In the genomic region with DNA sequence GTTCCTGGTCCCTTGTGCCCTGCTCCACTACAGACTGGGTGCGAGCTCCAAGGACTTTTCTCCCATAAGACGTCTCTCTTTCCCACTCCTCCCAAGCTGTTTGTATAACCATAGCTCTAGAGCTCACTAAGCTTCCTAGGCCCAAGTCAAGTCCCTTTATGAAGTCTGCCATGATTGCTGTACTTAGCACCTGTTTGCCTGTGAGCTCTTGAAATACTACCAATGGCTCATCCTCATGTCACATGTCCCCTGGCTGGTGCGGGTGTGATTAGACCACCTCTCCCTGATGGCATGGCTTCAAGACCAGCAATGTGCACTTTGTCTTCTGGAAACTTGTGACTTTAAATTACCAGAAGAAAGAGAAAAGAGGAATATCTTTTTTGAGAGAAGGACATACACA, we compare ENCODE assay signal across 18 mouse cellular contexts. TPM values are rescaled to one million over a fixed set of nuclear protein-coding genes. Genes with fewer than 3 reads are reported as not detected.
DNase-seq lines count a peak whose midpoint lies in the region; ATAC-seq and TF ChIP-seq lines count a peak whose summit lies in the region.
"Had no signal": no experiment of that assay in that cellular context is flagged by ENCODE, and none has a peak within 500 bp of the region (broad histone marks: within the 10 kb centered on the region; RNA-seq: fewer than 3 reads in every experiment).

No protein-coding gene starts in this region.

- WGBS in intestine, embryonic 14.5 days: 85% methylated on average over 3 of the region's 3 CpGs
- WGBS in intestine, postnatal 0 days: 90% methylated on average over 3 of the region's 3 CpGs
- 77% methylated on average over 3 of the region's 3 CpGs for WGBS in midbrain, embryonic 10.5 days
- WGBS in midbrain, embryonic 11.5 days: 78% methylated on average over 3 of the region's 3 CpGs
- WGBS in stomach, embryonic 16.5 days: 77% methylated on average over 3 of the region's 3 CpGs

- DNase-seq in gastrocnemius, adult 2 months: no peak
- DNase-seq in gastrocnemius, postnatal 4 days (ENCODE audit: low spot score in 2 of 2): no peak
- DNase-seq in intestine, embryonic 14.5 days (ENCODE audit: low spot score): no peak
- DNase-seq in midbrain, embryonic 10.5 days (ENCODE audit: low spot score): no peak
- no peak for DNase-seq in midbrain, embryonic 11.5 days (ENCODE audit: low spot score, missing footprints)
- no peak for DNase-seq in adipocyte (ENCODE audit: low spot score)
- DNase-seq: adrenal gland, postnatal 25 days; cerebellum, adult 9-11 months; forebrain, postnatal 0 days; thymus, postnatal 14 days had no signal

- no peaks in the 10 kb centered on the region for H3K27me3 ChIP-seq in intestine, embryonic 14.5 days (replicated peaks; ENCODE audit: control insufficient read depth, insufficient read depth, low read length)
- H3K27me3 ChIP-seq in intestine, postnatal 0 days (replicated peaks; ENCODE audit: control insufficient read depth, insufficient read depth, low read length): no peaks in the 10 kb centered on the region
- H3K27me3 ChIP-seq in midbrain, embryonic 10.5 days (ENCODE audit: low read depth, poor library complexity, severe bottlenecking): no peaks in the 10 kb centered on the region
- no peaks in the 10 kb centered on the region for H3K27me3 ChIP-seq in midbrain, embryonic 11.5 days (ENCODE audit: control insufficient read depth, insufficient read depth, low read length)
- no peaks in the 10 kb centered on the region for H3K27me3 ChIP-seq in stomach, embryonic 16.5 days (ENCODE audit: control insufficient read depth, insufficient read depth, low read length)

- no peak overlapping the region for H3K4me2 ChIP-seq in intestine, embryonic 14.5 days (ENCODE audit: low read length)
- no peak overlapping the region for H3K4me2 ChIP-seq in intestine, postnatal 0 days (replicated peaks; ENCODE audit: low read depth)
- no peak overlapping the region for H3K4me2 ChIP-seq in midbrain, embryonic 11.5 days
- H3K4me2 ChIP-seq in stomach, embryonic 16.5 days (ENCODE audit: low read depth, low read length): no peak overlapping the region

- H3K4me3 ChIP-seq in gastrocnemius, adult 2 months: no peak overlapping the region
- H3K4me3 ChIP-seq in intestine, embryonic 14.5 days (ENCODE audit: low read depth, low read length): no peak overlapping the region
- no peak overlapping the region for H3K4me3 ChIP-seq in intestine, postnatal 0 days (ENCODE audit: low read depth, low read length)
- no peak overlapping the region for H3K4me3 ChIP-seq in midbrain, embryonic 10.5 days
- no peak overlapping the region for H3K4me3 ChIP-seq in midbrain, embryonic 11.5 days (ENCODE audit: low read depth, low read length)
- H3K4me3 ChIP-seq in stomach, embryonic 16.5 days (replicated peaks; ENCODE audit: low read length): no peak overlapping the region
- H3K4me3 ChIP-seq: erythroblast, embryonic 14.5 days had no signal

- no peak for TF ChIP-seq CTCF in gastrocnemius, adult 2 months (IDR thresholded peaks at IDR 0.05)
- no peak for TF ChIP-seq CTCF in intestine, postnatal 0 days (IDR thresholded peaks at IDR 0.05; ENCODE audit: low read depth)

- H3K9me3 ChIP-seq in intestine, embryonic 14.5 days (ENCODE audit: control insufficient read depth, low read length): no peaks in the 10 kb centered on the region
- H3K9me3 ChIP-seq in intestine, postnatal 0 days (ENCODE audit: control insufficient read depth): no peaks in the 10 kb centered on the region
- H3K9me3 ChIP-seq in midbrain, embryonic 10.5 days (replicated peaks): no peaks in the 10 kb centered on the region
- no peaks in the 10 kb centered on the region for H3K9me3 ChIP-seq in midbrain, embryonic 11.5 days (ENCODE audit: control insufficient read depth, low read length)
- no peaks in the 10 kb centered on the region for H3K9me3 ChIP-seq in stomach, embryonic 16.5 days (replicated peaks; ENCODE audit: control insufficient read depth, low read length)

- ATAC-seq in intestine, embryonic 14.5 days (replicated peaks; ENCODE audit: low FRiP score, low TSS enrichment, low read depth): no peak
- no peak for ATAC-seq in intestine, postnatal 0 days
- ATAC-seq in midbrain, embryonic 11.5 days (ENCODE audit: low FRiP score): no peak
- ATAC-seq in stomach, embryonic 16.5 days (ENCODE audit: insufficient read depth, low FRiP score): no peak
- ATAC-seq: inflammation-experienced regulatory T-cells, adult 6 months had no signal

- intact Hi-C loops in gastrocnemius, adult 2 months (cut with DNase I): no loop called here

- peak overlapping the region; percentile 85 for H3K27ac ChIP-seq in gastrocnemius, adult 2 months
- peak overlapping the region; percentile 84; the same call in 1 of the 2 replicates for H3K27ac ChIP-seq in intestine, embryonic 14.5 days (ENCODE audit: low read depth)
- no peak overlapping the region for H3K27ac ChIP-seq in intestine, postnatal 0 days (ENCODE audit: low read depth, low read length)
- peak overlapping the region; percentile 88 for H3K27ac ChIP-seq in midbrain, embryonic 10.5 days (replicated peaks)
- H3K27ac ChIP-seq in midbrain, embryonic 11.5 days (ENCODE audit: low read depth, low read length): no peak overlapping the region; the same call in 1 of the 2 replicates
- peak overlapping the region; percentile 89; the same call in 1 of the 2 replicates for H3K27ac ChIP-seq in stomach, embryonic 16.5 days (ENCODE audit: low read length)

- no peak overlapping the region for H3K9ac ChIP-seq in intestine, embryonic 14.5 days (ENCODE audit: low read length)
- no peak overlapping the region for H3K9ac ChIP-seq in intestine, postnatal 0 days (ENCODE audit: low read depth, low read length)
- no peak overlapping the region for H3K9ac ChIP-seq in midbrain, embryonic 11.5 days (ENCODE audit: low read length)
- H3K9ac ChIP-seq in stomach, embryonic 16.5 days (ENCODE audit: low read length): no peak overlapping the region
- H3K9ac ChIP-seq: forebrain, postnatal 0 days had no signal

- H3K36me3 ChIP-seq in intestine, embryonic 14.5 days (ENCODE audit: control insufficient read depth, insufficient read depth, low read length): no peaks in the 10 kb centered on the region
- H3K36me3 ChIP-seq in intestine, postnatal 0 days (ENCODE audit: control insufficient read depth, insufficient read depth): no peaks in the 10 kb centered on the region
- H3K36me3 ChIP-seq in midbrain, embryonic 10.5 days: no peaks in the 10 kb centered on the region
- no peaks in the 10 kb centered on the region for H3K36me3 ChIP-seq in midbrain, embryonic 11.5 days (ENCODE audit: control insufficient read depth, insufficient read depth, low read length)
- H3K36me3 ChIP-seq in stomach, embryonic 16.5 days (ENCODE audit: control insufficient read depth, insufficient read depth, low read length): no peaks in the 10 kb centered on the region; the same call in 1 of the 2 replicates

- peaks cover 29% of the 10 kb centered on the region for H3K4me1 ChIP-seq in intestine, embryonic 14.5 days (replicated peaks; ENCODE audit: control insufficient read depth, insufficient read depth, low read length)
- 0 out of 2 replicates have a peak, but pooled peaks cover 4% of the 10 kb centered on the region for H3K4me1 ChIP-seq in intestine, postnatal 0 days (replicated peaks; ENCODE audit: control insufficient read depth, insufficient read depth, low read length)
- H3K4me1 ChIP-seq in midbrain, embryonic 10.5 days: peaks cover 45% of the 10 kb centered on the region
- H3K4me1 ChIP-seq in midbrain, embryonic 11.5 days (ENCODE audit: control insufficient read depth, insufficient read depth, low read length): peaks cover 13% of the 10 kb centered on the region
- peaks cover 39% of the 10 kb centered on the region for H3K4me1 ChIP-seq in stomach, embryonic 16.5 days (ENCODE audit: control insufficient read depth, insufficient read depth, low read length)

RNA-seq across cellular contexts. Expression of a gene that starts 17.6 kb away (rescaled TPM):
- total RNA-seq in gastrocnemius, adult 2 months (2021): 10 to 100 TPM; 10.6 to 17.9 TPM
- total RNA-seq in gastrocnemius, postnatal 4 days (2021): 10 to 100 TPM; 95.5 to 95.9 TPM
- polyA plus RNA-seq in intestine, embryonic 14.5 days (2014; fragmentation: Nextera tagmentation; extraction: Ambion mirVana): 27.2 and 31.8 TPM in 2 replicates
- 21.6 and 23.8 TPM in 2 replicates for polyA plus RNA-seq in intestine, postnatal 0 days (2015; fragmentation: Nextera tagmentation; extraction: Ambion mirVana)
- 6.9 and 10.9 TPM in 2 replicates for polyA plus RNA-seq in midbrain, embryonic 10.5 days (2016; fragmentation: Nextera tagmentation; extraction: Ambion mirVana)
- 9.9 TPM in 2 replicates for polyA plus RNA-seq in midbrain, embryonic 11.5 days (2014; fragmentation: Nextera tagmentation; extraction: Ambion mirVana)
- 31.0 and 33.4 TPM in 2 replicates for polyA plus RNA-seq in stomach, embryonic 16.5 days (2015; fragmentation: Nextera tagmentation; extraction: Ambion mirVana)
- total RNA-seq: CH12.LX; hematopoietic stem cell, adult 5-6 weeks; megakaryocyte-erythroid progenitor cell, adult 5-6 weeks; neutrophil, adult 5-6 weeks had no signal
- polyA plus RNA-seq: inflammation-experienced regulatory T-cells, adult 6 months had no signal

RNA-seq across cellular contexts. Expression of a gene that starts 42.4 kb away (rescaled TPM):
- total RNA-seq in gastrocnemius, adult 2 months (2021): 1 to 10 TPM; 6.8 to 7.3 TPM
- 10 to 100 TPM; 16.1 to 16.6 TPM for total RNA-seq in gastrocnemius, postnatal 4 days (2021)
- 21.3 and 22.9 TPM in 2 replicates for polyA plus RNA-seq in intestine, embryonic 14.5 days (2014; fragmentation: Nextera tagmentation; extraction: Ambion mirVana)
- 15.0 and 15.9 TPM in 2 replicates for polyA plus RNA-seq in intestine, postnatal 0 days (2015; fragmentation: Nextera tagmentation; extraction: Ambion mirVana)
- 32.2 and 39.9 TPM in 2 replicates for polyA plus RNA-seq in midbrain, embryonic 10.5 days (2016; fragmentation: Nextera tagmentation; extraction: Ambion mirVana)
- polyA plus RNA-seq in midbrain, embryonic 11.5 days (2014; fragmentation: Nextera tagmentation; extraction: Ambion mirVana): 27.6 and 29.7 TPM in 2 replicates
- polyA plus RNA-seq in stomach, embryonic 16.5 days (2015; fragmentation: Nextera tagmentation; extraction: Ambion mirVana): 23.7 and 26.0 TPM in 2 replicates
- polyA plus RNA-seq: erythroblast, embryonic 14.5 days had no signal

RNA-seq across cellular contexts. Expression of a gene that starts 45.8 kb away (rescaled TPM):
- total RNA-seq in gastrocnemius, adult 2 months (2021): 1 to 10 TPM; 4.1 to 4.5 TPM
- 10 to 100 TPM; 16.8 to 19.5 TPM for total RNA-seq in gastrocnemius, postnatal 4 days (2021)
- 16.9 and 17.7 TPM in 2 replicates for polyA plus RNA-seq in intestine, embryonic 14.5 days (2014; fragmentation: Nextera tagmentation; extraction: Ambion mirVana)
- polyA plus RNA-seq in intestine, postnatal 0 days (2015; fragmentation: Nextera tagmentation; extraction: Ambion mirVana): 5.3 and 7.1 TPM in 2 replicates
- polyA plus RNA-seq in midbrain, embryonic 10.5 days (2016; fragmentation: Nextera tagmentation; extraction: Ambion mirVana): 13.4 and 14.1 TPM in 2 replicates
- 8.7 and 10.1 TPM in 2 replicates for polyA plus RNA-seq in midbrain, embryonic 11.5 days (2014; fragmentation: Nextera tagmentation; extraction: Ambion mirVana)
- 17.9 and 19.0 TPM in 2 replicates for polyA plus RNA-seq in stomach, embryonic 16.5 days (2015; fragmentation: Nextera tagmentation; extraction: Ambion mirVana)

Comparison
In these comparisons a context has a peak if more than half of its experiments do, and no peak if none do; other contexts are left out.
1. H3K27ac ChIP-seq: peak in gastrocnemius, adult 2 months (single experiment), intestine, embryonic 14.5 days (single experiment), midbrain, embryonic 10.5 days (single experiment) and stomach, embryonic 16.5 days (single experiment); none in intestine, postnatal 0 days (single experiment) and midbrain, embryonic 11.5 days (single experiment).